Mouse (Mus musculus): ENCODE measurements around the gene Caprin1.

GRCm38 (mm10) chr2:103822560-103822959 is 25.1 kb upstream of the Caprin1 start:
- TF ChIP-seq CTCF (IDR thresholded peaks at IDR 0.05; ENCODE audit: low read depth): peak; percentile 16; the same call in 1 of the 2 replicates
- TF ChIP-seq EP300 (IDR thresholded peaks at IDR 0.05; ENCODE audit: low read depth): no peak
